Mouse (Mus musculus): Measurements from ENCODE around the gene 4930404N11Rik. TPM values are rescaled to one million over a fixed set of nuclear protein-coding genes. Genes with fewer than 3 reads are reported as not detected.

Gene 4930404N11Rik
- total RNA-seq, 2 experiments from 2014 or later, result 0.37 to 0.49 TPM

DNA sequence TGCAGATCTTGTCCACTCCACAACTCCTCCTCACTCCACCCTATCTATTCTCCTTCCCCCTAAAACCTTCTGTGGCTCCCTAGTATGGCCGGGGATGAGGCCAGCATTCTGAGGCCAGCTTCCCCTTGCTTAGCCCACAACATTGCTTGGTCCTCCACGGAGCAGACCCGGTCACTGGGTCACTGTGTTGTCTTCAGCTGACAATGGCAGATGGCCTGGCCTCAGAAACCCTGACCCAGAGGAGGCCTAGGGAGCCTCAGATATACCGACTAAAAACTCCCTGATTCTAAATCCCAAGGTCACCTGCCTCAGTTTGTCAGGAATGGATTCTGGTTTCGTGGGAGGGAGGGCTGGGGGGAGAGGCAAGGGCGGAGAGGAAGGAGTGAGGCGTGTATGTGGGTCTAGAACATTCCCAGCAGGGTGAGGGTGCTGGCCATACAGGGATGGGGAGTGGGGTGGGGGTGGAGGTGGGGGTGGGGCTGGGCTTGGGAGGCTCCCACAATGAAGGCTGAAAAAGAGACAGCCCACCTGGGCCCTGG lies 36.7 kb upstream of the 4930404N11Rik start:
- ATAC-seq (ENCODE audit: poor library complexity, severe bottlenecking), result no peak

DNA sequence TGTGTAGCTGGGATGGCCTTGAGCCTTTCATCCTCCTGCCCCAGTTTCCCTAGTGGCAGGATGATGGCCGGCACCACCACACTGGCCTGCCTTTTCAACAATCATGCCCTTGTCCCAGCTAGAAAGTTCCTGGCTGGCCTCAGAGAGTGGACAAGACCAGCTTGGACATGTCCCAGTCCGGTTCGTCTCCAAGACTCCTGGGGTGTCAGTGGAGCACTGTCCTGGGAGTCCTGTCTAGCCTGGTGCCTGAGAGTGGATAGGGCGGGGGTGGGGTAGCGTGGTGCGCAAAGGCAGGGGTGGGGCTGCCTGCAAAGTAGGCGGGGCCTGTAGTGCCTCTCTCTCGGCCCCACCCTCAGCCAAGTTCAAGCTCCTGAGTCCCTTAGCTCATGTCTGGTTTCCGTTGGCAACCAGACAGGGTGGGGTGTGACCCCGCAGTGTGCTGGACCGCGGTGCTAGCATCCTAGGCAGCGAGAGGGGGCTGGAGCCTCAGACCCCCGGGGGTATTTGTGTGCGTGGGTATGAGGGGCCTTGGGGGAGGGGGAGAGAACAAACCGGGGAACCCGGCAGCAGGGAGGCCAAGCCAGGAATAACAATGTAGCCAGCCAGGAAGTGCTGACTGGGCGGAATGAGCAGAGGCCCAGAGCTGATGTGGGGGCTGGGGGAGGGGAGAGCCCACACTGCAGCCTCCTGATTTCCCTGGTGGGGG lies 36.1 kb upstream of the 4930404N11Rik start:
- 0 out of 2 replicates have a peak, but pooled peaks have one; percentile 19 for ATAC-seq (ENCODE audit: poor library complexity, severe bottlenecking)

DNA sequence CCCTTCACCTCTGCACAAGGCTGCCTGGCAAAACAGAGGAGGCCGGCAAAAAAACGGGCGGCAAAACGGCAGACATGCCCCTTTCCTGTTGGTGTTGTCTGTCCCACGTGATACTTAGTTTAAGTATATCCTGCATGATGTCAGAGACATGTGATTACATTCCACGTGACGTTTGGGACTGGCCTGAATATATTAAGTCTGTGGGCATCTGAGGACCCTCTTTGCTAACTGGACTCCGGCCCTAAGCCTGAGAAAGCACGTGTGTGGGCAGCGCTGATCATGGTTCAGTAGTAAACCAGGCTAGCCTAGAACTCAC lies 35.5 kb upstream of the 4930404N11Rik start:
- ATAC-seq (ENCODE audit: poor library complexity, severe bottlenecking), result no peak

DNA sequence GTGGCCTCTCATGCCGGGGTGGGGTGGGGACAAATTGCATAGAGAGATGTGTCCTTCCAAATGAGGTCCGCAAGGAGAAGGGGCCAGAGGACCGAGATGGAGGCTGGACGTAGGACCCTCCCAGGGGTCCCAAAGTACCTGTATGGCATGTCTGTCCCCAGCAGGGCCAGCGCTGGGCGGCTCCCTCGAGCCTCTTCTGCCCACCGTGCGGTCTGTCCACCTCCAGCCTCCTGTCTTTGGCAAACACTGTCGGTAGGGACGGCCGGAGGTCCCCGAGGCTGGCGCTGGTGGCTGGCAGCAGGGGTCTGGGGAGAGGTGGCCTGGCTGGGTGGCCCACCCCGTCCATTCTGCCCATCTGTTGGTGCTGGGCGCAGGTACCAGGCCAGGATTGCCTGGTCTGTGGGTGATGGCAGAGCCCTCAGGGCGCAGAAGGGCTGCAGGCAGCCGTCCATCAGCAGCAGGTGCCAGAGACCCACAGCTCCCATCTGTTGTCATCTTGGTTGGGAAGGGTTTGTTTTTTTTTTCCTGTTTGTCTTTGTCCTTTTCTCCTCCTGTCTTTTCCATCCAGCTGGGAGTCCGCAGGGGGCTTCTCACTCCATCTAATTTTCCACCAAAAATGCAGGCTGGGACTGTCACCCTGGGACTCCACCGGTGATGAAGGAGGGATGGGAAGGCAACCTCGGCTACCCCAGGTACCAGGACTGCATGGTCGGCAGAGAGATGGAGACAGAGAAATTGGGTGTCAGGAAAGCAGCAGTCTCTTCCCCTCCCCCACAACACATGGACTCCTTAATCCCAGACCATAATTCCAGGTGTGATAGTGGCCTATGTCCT lies 35.0 kb upstream of the 4930404N11Rik start:
- ATAC-seq (ENCODE audit: poor library complexity, severe bottlenecking), result no peak

DNA sequence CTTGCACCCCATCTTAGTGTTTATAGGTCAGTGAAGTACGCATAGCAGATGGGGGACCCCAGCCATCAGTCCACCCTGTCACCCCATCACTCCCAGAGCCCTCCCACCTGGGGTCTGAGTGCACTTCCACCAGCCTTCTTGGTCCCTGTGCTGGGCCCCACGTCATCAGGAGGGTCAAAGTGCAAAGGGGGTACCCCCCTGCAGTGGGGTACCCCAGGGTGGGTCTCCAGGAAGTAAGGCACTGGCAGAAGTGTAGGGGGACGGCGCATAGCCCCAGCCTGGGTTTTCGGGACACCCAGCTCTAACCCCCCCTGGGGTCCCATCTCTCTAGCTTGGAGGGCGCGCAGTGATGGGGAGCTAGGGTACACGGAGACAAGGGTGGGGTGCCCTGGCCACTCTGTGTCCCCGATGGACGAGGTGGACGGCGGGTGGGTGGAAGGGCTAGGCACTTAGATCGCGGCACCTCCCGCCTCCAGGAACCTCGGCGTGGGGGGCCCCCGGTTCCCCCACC lies 34.2 kb upstream of the 4930404N11Rik start:
- ATAC-seq (ENCODE audit: poor library complexity, severe bottlenecking), result no peak

DNA sequence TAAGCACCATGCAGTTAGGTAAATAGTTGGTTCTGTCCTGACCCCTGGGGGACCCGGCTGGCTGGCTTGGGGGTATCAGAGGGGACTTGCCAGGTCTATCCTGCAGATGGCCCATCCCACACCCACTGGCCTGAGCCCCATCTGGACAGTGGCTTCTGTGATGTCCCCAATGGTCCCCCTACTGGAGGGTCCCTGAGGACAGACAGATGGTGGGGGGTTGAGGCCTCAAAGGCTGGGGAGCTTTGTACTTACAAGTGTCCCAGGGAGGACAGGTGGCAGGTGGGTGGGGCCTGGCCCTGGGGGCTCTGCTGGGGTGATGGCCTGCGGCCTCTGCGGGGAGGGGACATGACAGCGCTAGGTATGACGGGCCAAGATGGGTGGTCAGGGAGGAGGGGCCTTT lies 33.7 kb upstream of the 4930404N11Rik start:
- ATAC-seq (ENCODE audit: poor library complexity, severe bottlenecking), result no peak

DNA sequence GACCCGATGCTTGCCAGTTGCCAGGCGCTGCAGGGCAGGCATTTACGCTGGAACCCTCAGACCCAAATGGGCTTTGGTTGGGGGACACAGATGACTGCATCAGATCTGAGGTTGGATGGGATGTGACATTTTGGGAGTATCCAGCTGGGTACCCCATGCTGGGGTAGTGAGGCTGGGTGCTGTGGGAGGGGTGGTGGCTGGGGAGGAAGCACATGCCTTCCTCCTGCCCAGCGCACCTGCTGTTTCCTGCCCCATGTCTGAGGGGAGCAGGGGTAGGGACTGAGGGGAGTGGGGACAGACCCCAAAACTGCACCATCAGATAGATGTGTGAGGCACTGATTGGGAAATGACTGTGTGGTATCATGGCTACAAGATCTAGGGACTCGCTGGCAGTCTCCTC lies 31.1 kb upstream of the 4930404N11Rik start:
- ATAC-seq (ENCODE audit: poor library complexity, severe bottlenecking), result no peak

DNA sequence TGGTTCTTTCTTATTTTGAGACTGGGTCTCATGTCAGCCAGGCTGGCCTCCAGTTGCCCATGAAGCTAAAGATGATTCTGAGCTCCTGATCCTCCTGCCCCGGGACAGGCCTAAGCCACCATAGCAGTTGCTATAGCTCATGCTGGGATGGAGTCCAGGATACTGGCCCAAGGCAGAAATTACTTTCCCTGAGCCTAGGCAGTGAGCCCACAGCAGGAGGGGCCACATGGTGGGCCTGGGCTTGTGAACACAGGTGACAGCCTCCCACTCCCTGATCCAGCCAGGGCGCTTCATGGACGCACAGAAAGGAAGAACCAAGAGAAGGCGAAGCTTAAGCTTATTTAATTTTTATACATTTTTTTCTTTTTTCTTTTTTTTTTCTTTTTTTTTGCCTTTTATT lies 30.2 kb upstream of the 4930404N11Rik start:
- ATAC-seq (ENCODE audit: poor library complexity, severe bottlenecking), result no peak

DNA sequence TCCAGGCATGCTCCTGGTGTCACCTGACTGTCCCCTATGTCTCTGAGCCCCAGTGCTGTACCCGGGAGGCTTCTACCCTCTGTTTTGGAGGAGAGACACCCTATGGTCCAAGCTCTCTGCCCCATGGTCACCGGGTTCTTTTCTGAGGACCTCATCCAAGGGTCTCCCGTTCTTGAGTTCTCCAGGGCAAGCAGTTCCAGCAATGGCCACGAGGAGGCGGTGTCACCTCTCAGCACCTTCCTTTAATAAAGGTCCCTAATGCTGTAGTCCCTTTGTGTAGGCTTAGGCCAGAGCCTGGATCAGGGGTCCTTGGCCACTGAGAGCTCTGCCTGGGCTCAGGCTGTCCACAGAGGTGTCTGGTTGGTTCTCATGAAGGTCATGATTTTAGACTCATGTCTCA lies 29.5 kb upstream of the 4930404N11Rik start:
- peak; percentile 78 for ATAC-seq (ENCODE audit: poor library complexity, severe bottlenecking)

DNA sequence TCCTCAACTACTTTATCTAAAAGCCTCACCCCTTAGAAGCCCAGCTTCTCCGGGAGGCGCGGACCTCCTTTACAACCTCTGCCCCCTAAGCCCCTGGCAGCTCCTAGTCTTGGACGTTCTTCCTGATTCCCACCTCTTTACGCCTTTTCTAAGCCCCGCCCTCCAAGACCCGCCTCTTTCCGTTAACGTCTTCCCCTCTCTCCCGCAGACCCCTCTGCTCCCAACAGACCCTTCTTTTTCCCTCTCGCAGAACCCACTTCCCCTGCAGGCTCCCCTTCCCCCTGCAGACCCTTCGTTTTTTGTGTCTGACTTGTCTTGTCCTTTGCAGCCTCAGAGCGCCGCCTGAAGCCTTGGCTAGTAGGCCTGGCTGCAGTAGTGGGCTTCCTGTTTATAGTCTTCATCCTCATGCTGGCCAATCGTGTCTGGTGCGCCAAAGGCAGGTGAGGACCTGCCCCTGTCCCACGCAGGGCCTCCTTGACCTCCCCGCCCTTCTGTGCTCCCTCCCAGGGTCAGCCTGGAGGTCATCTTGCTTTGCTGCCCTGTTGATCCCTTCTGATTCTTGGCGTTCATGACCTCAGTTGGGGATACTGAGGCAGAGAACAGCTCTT lies 27.9 kb upstream of the 4930404N11Rik start:
- ATAC-seq (ENCODE audit: poor library complexity, severe bottlenecking), result peak; percentile 41

DNA sequence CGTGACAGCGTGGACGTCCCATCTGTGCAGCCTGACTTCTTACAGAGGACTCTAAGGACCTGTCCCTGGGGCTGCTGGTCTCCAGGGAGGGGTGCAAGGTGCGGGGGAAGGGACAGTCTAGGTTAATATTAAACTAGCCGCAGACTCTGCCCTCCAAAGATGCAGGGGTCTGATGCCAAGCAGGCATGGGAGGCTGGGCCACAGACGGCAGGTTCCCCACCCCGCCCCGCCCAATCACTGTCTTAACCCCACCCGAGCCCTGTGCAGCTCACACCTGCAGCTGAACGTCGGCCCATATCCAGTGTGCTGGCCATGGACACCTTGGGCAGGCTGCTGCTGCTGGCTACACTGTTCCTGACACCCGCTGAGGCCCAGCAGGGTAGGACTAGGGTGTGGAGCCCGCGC lies 27.2 kb upstream of the 4930404N11Rik start, which contains the start of gene Smim24:
TSS of gene Smim24 (plus strand) at position 271 of the 405 bp plus-strand sequence.
- no peak for ATAC-seq (ENCODE audit: poor library complexity, severe bottlenecking)

DNA sequence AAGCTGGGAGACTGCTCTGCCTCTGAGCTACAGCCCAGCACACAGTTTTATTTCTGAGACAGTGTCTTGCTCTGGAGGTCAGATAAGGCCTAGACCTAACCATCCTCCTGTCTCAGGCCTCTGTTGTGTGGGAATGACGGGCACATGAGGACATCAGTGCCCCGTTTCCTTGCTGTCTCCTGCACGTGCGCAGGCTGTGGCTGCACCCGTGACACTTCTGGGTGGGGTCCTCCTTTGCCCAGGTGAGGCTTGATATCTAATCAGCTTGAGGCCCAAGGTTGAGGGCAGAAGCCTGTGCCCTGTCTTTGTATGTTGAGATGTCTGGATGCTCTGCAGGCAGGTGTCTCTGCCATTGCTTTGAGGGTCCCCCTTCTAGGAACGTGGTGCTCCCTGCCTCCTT lies 26.7 kb upstream of the 4930404N11Rik start:
- no peak for ATAC-seq (ENCODE audit: poor library complexity, severe bottlenecking)

DNA sequence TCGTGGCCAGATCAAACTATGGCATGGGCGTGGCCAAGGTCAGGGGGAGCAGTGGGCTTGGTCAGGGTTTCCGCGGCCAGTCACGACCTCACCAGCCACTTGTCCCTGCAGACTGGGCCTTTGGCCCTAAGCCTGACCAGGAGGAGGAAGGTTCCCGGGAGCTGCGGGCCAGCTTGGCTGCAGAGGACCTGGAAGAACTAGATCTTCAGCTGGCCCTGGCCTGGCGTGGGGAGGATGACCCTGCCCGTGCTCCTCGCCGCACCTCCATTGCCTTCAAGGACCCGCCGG lies 25.0 kb upstream of the 4930404N11Rik start:
- no peak for ATAC-seq (ENCODE audit: poor library complexity, severe bottlenecking)

DNA sequence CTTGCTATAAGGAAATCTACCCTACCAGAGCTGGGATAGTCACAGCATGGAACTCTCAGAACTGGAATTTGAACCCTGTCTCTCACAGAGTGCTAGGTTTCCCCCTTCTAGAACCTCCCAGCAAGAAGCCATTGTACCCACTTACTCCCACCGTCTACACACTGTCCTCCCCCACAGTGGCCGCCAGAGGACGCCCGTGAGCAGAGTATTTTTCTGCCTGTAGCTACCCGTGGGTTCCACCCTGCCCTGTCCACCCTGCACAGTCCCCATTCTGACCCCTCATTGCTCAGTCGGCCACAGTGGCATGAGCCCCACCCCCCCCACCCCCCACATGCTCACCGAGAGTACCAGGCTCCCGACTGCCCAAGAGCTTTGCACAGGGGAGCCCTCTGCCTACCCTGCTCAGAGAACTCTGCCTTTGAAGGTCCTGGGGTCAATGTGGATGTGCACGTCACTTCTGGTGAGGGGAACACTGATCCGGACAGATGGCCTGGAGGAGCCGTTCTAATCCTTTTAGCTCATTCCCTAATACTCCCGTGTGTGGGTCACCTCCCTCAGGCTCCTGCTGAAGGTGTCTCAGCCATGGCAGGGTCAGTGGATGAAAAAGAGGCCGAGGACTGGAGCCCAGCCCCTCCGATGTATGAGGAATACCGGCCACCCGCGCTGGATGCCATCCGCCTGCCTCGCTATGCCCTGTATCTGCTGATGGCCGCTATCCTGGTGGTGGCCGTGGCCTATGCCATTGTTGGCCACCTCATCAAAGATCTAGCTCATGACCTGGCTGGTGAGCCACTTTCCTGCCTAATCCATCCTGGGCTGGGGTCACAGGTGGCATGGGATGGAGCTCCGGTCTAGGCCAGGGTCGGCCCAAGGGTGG lies 24.4 kb upstream of the 4930404N11Rik start:
- ATAC-seq (ENCODE audit: poor library complexity, severe bottlenecking), result peak; percentile 83

DNA sequence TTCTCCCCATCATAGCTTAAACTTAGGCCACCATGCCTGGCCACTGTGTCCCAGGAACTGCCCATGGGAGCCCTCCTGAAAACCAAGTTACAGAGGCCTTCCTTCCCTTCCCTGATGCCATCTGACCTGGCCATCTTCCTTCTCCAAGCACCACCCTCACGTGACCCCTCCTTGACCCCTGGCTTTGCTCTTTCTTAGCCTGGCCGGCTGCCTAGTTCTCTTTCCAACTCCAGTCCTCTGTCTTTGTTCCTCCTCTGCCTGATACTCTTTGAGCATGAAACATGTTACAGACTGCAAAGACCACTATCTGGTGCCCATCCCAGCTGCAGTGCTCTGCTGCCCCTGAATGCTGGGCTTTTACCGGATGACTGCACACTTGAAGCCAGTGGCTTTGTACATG lies 23.8 kb upstream of the 4930404N11Rik start:
- ATAC-seq (ENCODE audit: poor library complexity, severe bottlenecking), result no peak

DNA sequence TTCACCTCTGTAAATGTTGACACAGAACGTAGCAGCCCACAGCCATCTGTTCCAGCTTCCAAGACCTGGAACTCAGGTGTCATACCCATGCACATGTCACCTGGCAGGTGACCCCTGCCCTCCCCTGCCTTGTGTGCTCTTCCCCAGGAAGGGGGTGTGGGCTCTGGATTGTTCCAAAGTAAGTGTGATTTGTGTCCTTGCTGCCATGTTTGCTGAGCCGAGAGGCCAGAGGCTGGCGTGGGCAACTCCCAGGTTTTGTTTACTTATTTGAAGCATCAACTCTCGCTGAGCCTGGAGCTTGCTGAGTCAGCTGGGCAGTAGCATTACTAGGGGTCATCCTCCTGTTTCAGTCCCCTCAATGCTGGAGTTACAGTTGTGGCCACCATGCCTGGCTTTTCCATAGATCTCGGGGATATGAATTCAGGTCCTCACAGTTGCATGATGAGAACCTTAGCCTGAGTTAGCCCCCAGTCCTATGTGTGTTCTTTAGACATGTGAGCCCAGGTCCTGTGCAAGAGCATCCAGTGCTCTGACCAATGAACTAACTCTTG lies 23.0 kb upstream of the 4930404N11Rik start, which contains the start of gene Gm48552:
TSS of gene Gm48552 (plus strand) at position 501 of the 551 bp plus-strand sequence.
- no peak for ATAC-seq (ENCODE audit: poor library complexity, severe bottlenecking)

DNA sequence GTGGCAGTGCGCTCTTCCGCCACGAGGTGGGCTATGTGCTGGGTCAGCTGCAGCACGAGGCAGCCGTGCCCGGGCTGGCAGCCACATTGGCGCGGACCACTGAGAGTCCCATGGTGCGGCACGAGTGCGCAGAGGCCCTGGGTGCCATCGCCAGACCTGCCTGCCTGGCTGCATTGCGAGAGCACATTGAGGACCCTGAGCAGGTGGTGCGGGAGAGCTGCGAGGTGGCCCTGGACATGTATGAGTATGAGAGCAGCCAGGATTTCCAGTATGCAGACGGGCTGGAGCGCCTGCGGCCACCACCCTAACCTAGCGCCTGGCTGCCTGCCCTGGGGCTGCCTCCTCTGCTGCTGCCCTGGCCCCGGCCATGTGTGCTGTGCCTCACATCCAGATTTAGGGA lies 22.1 kb upstream of the 4930404N11Rik start:
- no peak for ATAC-seq (ENCODE audit: poor library complexity, severe bottlenecking)

DNA sequence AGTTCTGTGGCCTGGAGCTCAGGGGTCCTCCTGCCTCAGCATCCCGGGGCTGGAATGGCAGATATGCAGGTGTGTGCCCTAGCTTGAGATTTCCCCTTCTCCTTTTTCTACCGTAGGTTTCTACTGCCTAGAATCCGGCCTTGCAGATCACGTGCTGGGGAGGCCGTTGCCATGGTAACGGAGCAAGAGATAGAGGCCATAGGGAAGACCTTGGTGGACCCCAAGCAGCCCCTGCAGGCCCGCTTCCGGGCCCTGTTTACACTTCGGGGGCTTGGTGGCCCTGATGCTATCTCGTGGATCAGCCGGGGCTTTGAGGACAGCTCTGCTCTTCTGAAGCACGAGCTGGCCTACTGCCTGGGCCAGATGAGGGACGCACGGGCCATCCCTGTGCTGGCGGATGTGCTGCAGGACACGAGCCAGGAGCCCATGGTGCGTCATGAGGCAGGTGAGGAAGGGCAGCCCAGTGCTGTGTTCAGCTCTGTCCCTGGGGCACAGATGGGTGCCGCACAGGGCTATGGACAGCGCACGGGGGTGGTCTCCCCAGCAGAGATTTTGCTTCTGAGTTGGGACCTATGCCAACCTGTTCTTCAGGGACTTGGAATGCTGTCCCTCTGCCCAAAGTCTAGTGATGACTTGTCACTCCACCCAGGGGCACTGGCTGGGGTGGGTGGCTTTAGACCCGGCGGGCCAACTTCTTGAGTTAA lies 20.1 kb upstream of the 4930404N11Rik start:
- no peak for ATAC-seq (ENCODE audit: poor library complexity, severe bottlenecking)

DNA sequence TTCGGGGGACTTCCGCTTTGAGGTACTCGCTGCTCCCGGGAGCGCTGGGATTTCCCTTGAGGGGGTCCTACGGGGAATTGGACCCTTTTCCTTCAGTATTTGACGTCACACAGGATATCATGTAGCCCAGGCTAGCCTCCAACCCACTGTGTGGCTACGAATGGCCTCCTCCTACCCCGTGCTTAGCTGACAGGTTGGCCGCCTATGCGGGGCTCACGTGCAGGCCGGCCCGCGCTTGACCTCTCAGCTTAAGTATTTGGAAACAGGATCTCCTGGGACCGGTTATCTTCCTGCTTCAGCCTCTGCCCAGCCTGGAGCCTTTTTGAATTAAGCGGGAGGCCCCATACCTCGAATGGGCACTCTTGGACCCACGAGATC lies 19.0 kb upstream of the 4930404N11Rik start:
- peak; percentile 14; the same call in 1 of the 2 replicates for ATAC-seq (ENCODE audit: poor library complexity, severe bottlenecking)

Data from megakaryocyte, adult 5-6 weeks (primary cell).